Mouse (Mus musculus): ENCODE measurements around the gene Rpl36a.
"Not testable (repeated sequence)": the region's sequence is repeated elsewhere in the genome, so short reads cannot be mapped to it uniquely, and the experiment has no call there.

The Rpl36a gene

GRCm38 (mm10) chrX:134585103-134586002 is at the start of gene Rpl36a:
TSS of gene Rpl36a (plus strand) at chrX:134585654.
- DNase-seq = peak; percentile 94

- not testable (repeated sequence) for DNase-seq
Measured at GRCm38 (mm10) chrX:134539795-134540194, 45.7 kb upstream of the Rpl36a start.

- peak; percentile 6 for DNase-seq
Measured at GRCm38 (mm10) chrX:134540414-134541135, 44.9 kb upstream of the Rpl36a start.

GRCm38 (mm10) chrX:134541145-134541954 is 44.1 kb upstream of the Rpl36a start, which contains the start of gene Timm8a1:
TSS of gene Timm8a1 (minus strand) at chrX:134541865.
- peak; percentile 78 for DNase-seq

GRCm38 (mm10) chrX:134541955-134542308 is 43.5 kb upstream of the Rpl36a start:
- DNase-seq = no peak

GRCm38 (mm10) chrX:134547330-134547729 is 38.1 kb upstream of the Rpl36a start:
- no peak for DNase-seq

GRCm38 (mm10) chrX:134550903-134551302 is 34.6 kb upstream of the Rpl36a start:
- peak; percentile 6 for DNase-seq

- DNase-seq = no peak
Measured at GRCm38 (mm10) chrX:134553326-134553725, 32.1 kb upstream of the Rpl36a start.

- DNase-seq = no peak
Measured at GRCm38 (mm10) chrX:134554425-134554824, 31.0 kb upstream of the Rpl36a start.

- no peak for DNase-seq
Measured at GRCm38 (mm10) chrX:134564326-134564725, 21.1 kb upstream of the Rpl36a start.

- no peak for DNase-seq
Measured at GRCm38 (mm10) chrX:134566536-134567222, 18.8 kb upstream of the Rpl36a start.

- DNase-seq = no peak
Measured at GRCm38 (mm10) chrX:134577896-134578295, 7.6 kb upstream of the Rpl36a start.

- no peak for DNase-seq
Measured at GRCm38 (mm10) chrX:134580528-134581305, 4.7 kb upstream of the Rpl36a start.

GRCm38 (mm10) chrX:134582270-134582669 is 3.2 kb upstream of the Rpl36a start:
- DNase-seq = no peak

- DNase-seq = no peak
Measured at GRCm38 (mm10) chrX:134582888-134583669, 2.4 kb upstream of the Rpl36a start, which contains the start of gene Btk. TSS of gene Btk (minus strand) at chrX:134583570.

- DNase-seq = no peak
Measured at GRCm38 (mm10) chrX:134586447-134586846, 993 bp downstream of the Rpl36a start.

GRCm38 (mm10) chrX:134588261-134588660 is 2.8 kb downstream of the Rpl36a start:
- no peak for DNase-seq

- DNase-seq = no peak
Measured at GRCm38 (mm10) chrX:134588997-134589396, 3.5 kb downstream of the Rpl36a start.

GRCm38 (mm10) chrX:134589836-134590235 is 4.4 kb downstream of the Rpl36a start:
- no peak for DNase-seq

GRCm38 (mm10) chrX:134599922-134600565 is 14.6 kb downstream of the Rpl36a start:
- no peak for DNase-seq
